Mouse (Mus musculus) ES-Bruce4 (cell line): Measurements from ENCODE around the gene Cyb561d2. TPM values are rescaled to one million over a fixed set of nuclear protein-coding genes. Genes with fewer than 3 reads are reported as not detected.

Experiments
- H3K27ac ChIP-seq: 2 replicates; pipeline ENCODE4 v1.5.1; 2012; ENCODE audit warnings: low read length, inconsistent platforms; ENCODE audit not compliant: insufficient read depth
- H3K27me3 ChIP-seq: 2 replicates; pipeline ENCODE4 v1.6.1; 2012; ENCODE audit warnings: mild to moderate bottlenecking, low read length, inconsistent platforms; ENCODE audit not compliant: control insufficient read depth, poor library complexity, insufficient read depth, severe bottlenecking
- H3K36me3 ChIP-seq: 2 replicates; pipeline ENCODE4 v1.6.1; 2012; ENCODE audit warnings: inconsistent platforms, mild to moderate bottlenecking, low read length, moderate library complexity; ENCODE audit not compliant: control insufficient read depth, poor library complexity, insufficient read depth, severe bottlenecking
- H3K4me1 ChIP-seq: one replicate; pipeline ENCODE4 v1.8.1; 2011; ENCODE audit warnings: low read length; ENCODE audit not compliant: control insufficient read depth, insufficient read depth
- H3K4me3 ChIP-seq: 2 replicates; pipeline ENCODE4 v1.5.1; 2011; ENCODE audit warnings: low read depth, mild to moderate bottlenecking, low read length
- H3K9ac ChIP-seq: 2 replicates; pipeline ENCODE4 v1.6.1; 2012; ENCODE audit warnings: low read depth, mild to moderate bottlenecking, inconsistent platforms; ENCODE audit not compliant: poor library complexity, severe bottlenecking
- H3K9me3 ChIP-seq: replicated peaks from 2 replicates; pipeline ENCODE4 v1.6.1; 2012; ENCODE audit warnings: mild to moderate bottlenecking, low read length, inconsistent platforms; ENCODE audit not compliant: control insufficient read depth, poor library complexity, insufficient read depth, severe bottlenecking
- CTCF ChIP-seq: IDR thresholded peaks from one replicate; pipeline ENCODE4 v1.8.1; 2011; ENCODE audit warnings: low read depth, low read length
- EP300 ChIP-seq: IDR thresholded peaks from 2 replicates; pipeline ENCODE4 v1.6.1; 2011; ENCODE audit warnings: low read depth, low read length; ENCODE audit not compliant: insufficient read depth
- POLR2A ChIP-seq: IDR thresholded peaks from one replicate; pipeline ENCODE4 v1.8.1; 2011; ENCODE audit warnings: low read length; ENCODE audit not compliant: insufficient read depth
- polyA plus RNA-seq: library from polyadenylated mRNA; stranded (reverse); fragments of >200 nt; gene quantifications from 2 replicates; pipeline ENCODE4 v1.2.4, GENCODE M21; 2011; ENCODE audit warnings: low read depth; ENCODE audit not compliant: missing spikeins, insufficient read depth, insufficient read length

Gene Cyb561d2
- polyA plus RNA-seq, 1 experiment, result 7.7 TPM

GRCm38 (mm10) chr9:107514303-107514955 lies 27.6 kb downstream of the Cyb561d2 start:
- Histone ChIP-seq H3K36me3 (no peaks in the 10 kb centered on the region), H3K4me3 (no peak overlapping the region), H3K27me3 (no peaks in the 10 kb centered on the region), H3K4me1 (no peaks in the 10 kb centered on the region), H3K9ac (no peak overlapping the region), H3K27ac (no peak overlapping the region), H3K9me3 (no peaks in the 10 kb centered on the region)
- 0 out of 2 replicates have a peak, but pooled peaks have one; percentile 52 for TF ChIP-seq EP300
- no peak for TF ChIP-seq POLR2A
- peak; percentile 100 for TF ChIP-seq CTCF

- Histone ChIP-seq H3K27me3 (no peaks in the 10 kb centered on the region), H3K36me3 (no peaks in the 10 kb centered on the region), H3K9me3 (no peaks in the 10 kb centered on the region), H3K4me1 (no peaks in the 10 kb centered on the region), H3K27ac (no peak overlapping the region), H3K4me3 (no peak overlapping the region), H3K9ac (no peak overlapping the region)
- TF ChIP-seq CTCF (no peak), POLR2A (no peak), EP300 (no peak)
Observed at GRCm38 (mm10) chr9:107512326-107512725, 29.7 kb downstream of the Cyb561d2 start.

DNA sequence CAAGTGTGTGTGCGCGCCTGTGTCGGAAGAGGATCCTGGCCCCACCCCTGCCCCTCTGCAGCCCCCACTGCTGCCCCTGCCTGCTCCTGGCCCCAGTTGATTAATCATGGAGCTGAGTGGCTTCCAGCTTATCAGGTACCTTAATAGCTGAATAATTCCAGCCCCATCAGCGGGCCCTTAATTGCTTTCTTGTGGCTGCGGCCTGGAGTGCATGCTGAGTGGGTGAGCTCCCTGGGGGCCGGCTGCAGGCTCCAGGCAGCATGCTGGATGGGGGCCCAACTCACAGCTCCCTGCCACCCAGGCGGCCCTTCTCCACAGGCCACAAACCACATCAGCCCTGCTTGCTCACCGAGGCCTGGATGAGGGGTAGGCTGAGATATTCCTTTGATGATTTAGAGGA lies 30.6 kb downstream of the Cyb561d2 start:
- H3K9ac ChIP-seq, result no peak overlapping the region
- H3K36me3 ChIP-seq, result no peaks in the 10 kb centered on the region
- no peak for TF ChIP-seq CTCF
- no peak overlapping the region for H3K4me3 ChIP-seq
- H3K27ac ChIP-seq, result no peak overlapping the region
- H3K9me3 ChIP-seq, result no peaks in the 10 kb centered on the region
- no peaks in the 10 kb centered on the region for H3K4me1 ChIP-seq
- no peaks in the 10 kb centered on the region for H3K27me3 ChIP-seq

DNA sequence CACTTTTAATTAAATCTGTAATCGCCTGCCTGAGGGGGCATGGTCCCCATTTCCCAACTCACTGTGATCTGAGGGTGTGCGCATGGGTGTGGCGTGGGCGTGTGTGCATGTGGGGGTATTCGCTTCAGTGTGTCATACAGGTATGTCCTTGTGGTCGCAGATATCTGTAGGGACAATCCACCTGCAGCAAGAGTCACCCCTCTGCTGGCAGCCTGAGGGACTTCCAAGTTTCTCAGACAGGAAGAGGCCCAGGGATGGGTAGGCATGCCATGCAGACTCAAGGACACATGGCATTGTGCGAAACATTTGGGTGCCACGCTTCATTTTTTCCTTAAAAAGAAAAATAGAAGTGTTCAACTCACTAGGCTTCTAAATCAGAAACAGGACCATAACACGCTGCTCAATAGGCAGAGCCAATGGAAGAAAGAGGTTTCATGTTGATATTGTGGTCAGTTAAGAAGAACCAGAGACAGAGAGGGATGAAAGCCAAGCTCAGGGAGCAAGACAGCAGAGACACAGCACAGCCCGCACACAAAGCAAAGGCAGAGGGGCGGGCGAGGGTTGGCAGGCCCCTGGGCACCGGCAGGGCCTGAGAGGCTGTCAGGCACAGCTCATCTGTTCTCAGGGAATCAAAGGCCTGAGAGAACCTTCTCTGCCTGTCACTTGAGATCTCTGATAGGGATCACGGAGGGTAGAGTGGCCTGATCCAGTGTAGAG lies 31.5 kb downstream of the Cyb561d2 start:
- Histone ChIP-seq H3K9ac (no peak overlapping the region), H3K9me3 (no peaks in the 10 kb centered on the region), H3K27me3 (no peaks in the 10 kb centered on the region), H3K36me3 (no peaks in the 10 kb centered on the region), H3K4me1 (no peaks in the 10 kb centered on the region), H3K27ac (no peak overlapping the region), H3K4me3 (no peak overlapping the region)
- no peak for TF ChIP-seq POLR2A
- TF ChIP-seq CTCF, result no peak
- no peak for TF ChIP-seq EP300

- no peaks in the 10 kb centered on the region for H3K4me1 ChIP-seq
- no peak overlapping the region for H3K4me3 ChIP-seq
- H3K9ac ChIP-seq, result no peak overlapping the region
- no peaks in the 10 kb centered on the region for H3K27me3 ChIP-seq
- no peak overlapping the region for H3K27ac ChIP-seq
- no peaks in the 10 kb centered on the region for H3K36me3 ChIP-seq
- H3K9me3 ChIP-seq, result no peaks in the 10 kb centered on the region
- TF ChIP-seq CTCF, result no peak
- TF ChIP-seq POLR2A, result no peak
- no peak for TF ChIP-seq EP300
Observed at GRCm38 (mm10) chr9:107508266-107508665, 33.7 kb downstream of the Cyb561d2 start.

DNA sequence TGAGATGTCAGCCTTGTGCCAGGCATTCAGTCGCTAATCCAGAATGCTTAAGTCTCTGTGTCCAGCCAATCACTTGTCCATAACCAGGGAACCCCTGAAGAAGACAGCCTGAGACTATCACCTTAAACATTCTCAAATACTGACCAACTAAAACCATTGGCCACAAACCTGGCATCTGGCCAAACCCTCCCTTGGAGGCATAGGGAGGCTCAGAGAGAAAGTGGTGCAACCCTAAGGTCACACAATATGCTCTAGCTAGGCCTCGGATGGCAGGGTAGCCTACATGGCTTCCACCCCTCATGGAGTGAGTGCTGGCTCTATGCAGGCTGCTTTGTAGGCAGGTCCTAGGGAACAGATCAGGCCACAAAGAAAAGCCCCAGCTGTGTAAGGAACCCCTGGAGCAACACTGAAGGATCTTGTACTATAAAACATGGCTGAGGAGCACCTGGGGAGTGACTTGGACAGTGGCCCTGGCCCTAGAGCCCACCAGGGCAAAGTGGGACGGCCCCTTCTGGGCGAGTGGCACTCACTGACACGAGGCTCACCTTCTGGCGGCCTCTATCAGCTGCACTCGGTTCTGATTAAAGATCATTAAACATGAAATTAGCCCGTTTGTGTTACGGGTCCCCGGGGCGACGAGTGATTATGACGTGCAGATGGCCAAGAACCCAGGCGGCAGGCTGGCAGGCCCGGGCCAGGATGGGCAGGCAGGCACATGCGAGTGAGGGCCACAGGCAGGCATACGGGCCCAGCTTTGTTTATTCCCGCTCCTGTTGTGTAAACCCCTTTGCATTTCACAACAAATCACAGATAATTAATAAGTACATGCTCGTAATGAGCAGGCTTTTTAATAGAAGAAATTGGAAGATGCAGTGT lies 37.1 kb downstream of the Cyb561d2 start:
- Histone ChIP-seq H3K4me3 (peak overlapping the region; percentile 60), H3K9ac (0 out of 2 replicates have a peak overlapping the region, but pooled peaks have one; percentile 21), H3K4me1 (no peaks in the 10 kb centered on the region), H3K36me3 (no peaks in the 10 kb centered on the region), H3K27ac (no peak overlapping the region), H3K27me3 (no peaks in the 10 kb centered on the region), H3K9me3 (no peaks in the 10 kb centered on the region)
- TF ChIP-seq EP300, result no peak
- TF ChIP-seq CTCF, result no peak
